Mouse (Mus musculus) embryonic facial prominence, embryonic 15.5 days (tissue): ENCODE results near the gene Pank3. TPM values are rescaled to one million over a fixed set of nuclear protein-coding genes. Genes with fewer than 3 reads are reported as not detected.

Experiments
- microRNA counts: library from miRNA; unstranded; fragments of <30 nt; microRNA quantifications from one replicate; lab custom pipeline; 2016
- microRNA-seq: library from miRNA; unstranded; fragments of <30 nt; microRNA quantifications from one replicate; pipeline ENCODE4, GENCODE M21; 2016; ENCODE audit warnings: borderline number of aligned reads
- polyA plus RNA-seq: library from polyadenylated mRNA; unstranded; fragments of >200 nt; fragmentation: Nextera tagmentation; extraction: Ambion mirVana; gene quantifications from 2 replicates; pipeline ENCODE4 v1.2.1, GENCODE M21; 2015

Gene Pank3
- polyA plus RNA-seq, 1 experiment from 2014 or later, result 13.1 TPM

MicroRNA genes within 50 kb of the gene (microRNA counts, 519-probe panel; counts per million panel counts)
- 3,789 counts per million, percentile 88 among the panel's probes with 10 or more counts for microRNA mmu-miR-103 (lab: Ali Mortazavi, UCI)

Small RNA genes within 50 kb of the gene (microRNA-seq; reads per million reads assigned to microRNA genes)
- gene Mir103-1, result 2.2 reads per million, percentile 8 among the genes with 10 or more reads in this experiment

Other genes with a start within 250 kb of the Pank3 start
- 0.11 and 0.15 TPM in 2 replicates for gene Fbll1, start 29.4 kb downstream of the Pank3 start, polyA plus RNA-seq
- 77.1 and 77.8 TPM in 2 replicates for gene Rars, start 65.0 kb downstream of the Pank3 start, polyA plus RNA-seq
- 6.9 and 7.2 TPM in 2 replicates for gene Wwc1, start 211.0 kb downstream of the Pank3 start, polyA plus RNA-seq